Mouse (Mus musculus) embryo, embryonic 11 days (tissue): Measurements from ENCODE around the gene Olfr727.

Experiments
- DNase-seq: peaks from one replicate; pipeline ENCODE4 v3.0.0-alpha.2; 2015

The Olfr727 gene

DNA sequence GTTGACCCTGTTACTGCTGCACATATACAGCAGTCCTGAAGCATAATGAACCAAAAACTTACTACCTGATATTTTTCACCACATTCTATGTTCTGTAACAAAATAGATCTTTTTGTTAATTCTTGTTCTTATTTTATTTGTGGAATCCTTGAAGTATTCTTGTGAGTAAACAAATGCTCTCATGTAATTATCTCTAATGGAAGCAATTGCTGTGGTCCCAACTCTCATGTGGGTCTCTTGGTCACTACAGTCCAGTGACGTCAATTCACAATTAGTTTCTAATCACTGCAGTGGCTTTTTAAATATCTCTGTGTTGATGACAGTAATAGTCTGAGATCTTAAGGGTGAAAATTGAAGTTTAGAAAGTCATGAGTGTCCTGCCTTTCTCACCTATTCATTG is at the start of gene Olfr727:
Gene Olfr727 (plus strand): TSS at position 301 of the 400 bp plus-strand sequence.
- no peak for DNase-seq

DNA sequence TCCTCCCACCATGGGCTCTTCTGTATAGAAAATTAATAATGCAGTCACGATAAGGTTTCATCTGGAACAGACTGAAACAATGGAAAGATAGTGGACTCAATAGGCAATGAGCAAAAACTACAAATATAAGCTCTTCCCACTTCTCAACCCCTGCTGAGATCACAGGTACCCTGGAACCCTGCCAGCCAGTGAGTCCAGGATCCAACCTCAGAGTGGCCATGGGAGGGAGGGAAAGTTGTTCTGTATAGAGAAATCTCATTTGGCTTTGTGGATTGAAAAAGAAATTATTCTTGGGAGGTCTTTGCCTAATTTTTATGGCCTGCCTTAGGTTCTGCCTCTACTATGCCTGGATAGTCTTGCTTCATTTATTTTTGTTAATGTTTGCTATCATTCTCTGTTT is 32.1 kb upstream of the Olfr727 start, which contains the start of gene Olfr726:
Gene Olfr726 (minus strand): TSS at position 101 of the 400 bp plus-strand sequence.
- DNase-seq: no peak

DNA sequence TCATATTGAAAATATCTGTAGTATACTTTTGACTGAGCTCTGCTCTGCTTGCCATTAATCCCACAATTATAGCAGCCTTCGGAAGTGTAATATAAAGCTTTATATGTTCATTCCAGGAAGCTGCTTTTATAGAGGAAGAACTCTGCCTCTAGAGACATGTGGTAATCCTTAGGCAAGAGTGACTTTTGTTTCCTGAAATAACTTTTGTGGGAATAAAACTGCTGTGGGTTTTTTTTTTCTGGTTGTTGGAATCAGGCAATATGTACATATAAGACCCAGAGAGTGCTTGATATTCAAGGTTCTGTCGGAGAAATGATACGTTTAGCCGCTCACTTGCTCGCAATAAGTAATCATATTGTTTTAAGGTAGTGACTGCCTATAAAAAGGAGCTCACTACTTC is 19.6 kb downstream of the Olfr727 start, which contains the start of gene Olfr728:
Gene Olfr728 (minus strand): TSS at position 101 of the 400 bp plus-strand sequence.
- DNase-seq: no peak

DNA sequence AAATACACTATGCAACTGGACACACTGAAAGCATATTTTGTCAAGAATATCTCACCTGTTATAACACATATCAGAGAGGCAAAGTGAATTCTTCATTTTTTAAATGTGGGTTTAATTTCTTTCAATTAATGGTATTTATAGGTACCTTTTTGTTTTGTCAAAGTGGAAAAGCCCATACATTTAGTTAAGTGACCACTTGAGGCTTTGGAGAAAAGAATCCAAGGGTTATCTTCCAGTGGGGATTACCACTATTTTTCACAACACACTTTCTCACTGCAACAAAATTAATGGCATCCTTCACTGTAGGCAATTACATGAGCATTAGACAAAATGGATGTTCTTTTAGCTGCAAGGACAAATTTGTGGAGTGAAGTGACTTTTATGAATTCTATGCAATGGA is 29.8 kb downstream of the Olfr727 start, which contains the start of gene Olfr729:
Gene Olfr729 (minus strand): TSS at position 101 of the 400 bp plus-strand sequence.
- DNase-seq: no peak
